Mouse (Mus musculus): Measurements from ENCODE around the gene Tecta. TPM values are rescaled to one million over a fixed set of nuclear protein-coding genes. Genes with fewer than 3 reads are reported as not detected.
A peak's percentile ranks its signal among the peaks of the same experiment; 100 is the strongest.

The Tecta gene
- 0.20 and 0.34 TPM in 2 replicates for polyA plus RNA-seq (2015; fragmentation: Nextera tagmentation; extraction: Ambion mirVana)

- no peaks in the 10 kb centered on the region for H3K9me3 ChIP-seq (ENCODE audit: control insufficient read depth, low read length)
- H3K4me1 ChIP-seq (replicated peaks; ENCODE audit: control insufficient read depth, insufficient read depth, low read length): peaks cover 16% of the 10 kb centered on the region
- no peak within 1 kb of the TSS for H3K4me3 ChIP-seq (replicated peaks; ENCODE audit: low read length)
- no peaks in the 10 kb centered on the region for H3K36me3 ChIP-seq (ENCODE audit: control insufficient read depth, insufficient read depth)
- H3K9ac ChIP-seq (replicated peaks; ENCODE audit: low read depth, low read length): no peak within 1 kb of the TSS; the same call in 1 of the 2 replicates
- 46% methylated on average over 6 of the region's 6 CpGs for WGBS
- no peaks in the 10 kb centered on the region for H3K27me3 ChIP-seq (replicated peaks; ENCODE audit: control insufficient read depth, insufficient read depth, low read length)
- no peak for ATAC-seq
- H3K4me2 ChIP-seq (ENCODE audit: low read length): no peak within 1 kb of the TSS
- no peak within 1 kb of the TSS for H3K27ac ChIP-seq (ENCODE audit: low read length)
Observed at GRCm38 (mm10) chr9:42399829-42400228, at the start of gene Tecta. Tecta (minus strand) TSS chr9:42399929.

- H3K36me3 ChIP-seq (ENCODE audit: control insufficient read depth, insufficient read depth): peaks cover 9% of the 10 kb centered on the region
- no peak overlapping the region for H3K4me2 ChIP-seq (ENCODE audit: low read length)
- H3K4me1 ChIP-seq (replicated peaks; ENCODE audit: control insufficient read depth, insufficient read depth, low read length): no peaks in the 10 kb centered on the region
- H3K4me3 ChIP-seq (replicated peaks; ENCODE audit: low read length): no peak overlapping the region
- H3K27me3 ChIP-seq (replicated peaks; ENCODE audit: control insufficient read depth, insufficient read depth, low read length): no peaks in the 10 kb centered on the region
- H3K9ac ChIP-seq (replicated peaks; ENCODE audit: low read depth, low read length): no peak overlapping the region
- H3K9me3 ChIP-seq (ENCODE audit: control insufficient read depth, low read length): no peaks in the 10 kb centered on the region
- 93% methylated on average over 6 of the region's 6 CpGs for WGBS
- no peak for ATAC-seq
- no peak overlapping the region for H3K27ac ChIP-seq (ENCODE audit: low read length)
Observed at GRCm38 (mm10) chr9:42449043-42449442, 49.3 kb upstream of the Tecta start.

- Histone ChIP-seq H3K9me3 (ENCODE audit: control insufficient read depth, low read length) (no peaks in the 10 kb centered on the region), H3K27me3 (replicated peaks; ENCODE audit: control insufficient read depth, insufficient read depth, low read length) (no peaks in the 10 kb centered on the region), H3K4me2 (ENCODE audit: low read length) (no peak overlapping the region), H3K9ac (replicated peaks; ENCODE audit: low read depth, low read length) (no peak overlapping the region), H3K4me3 (replicated peaks; ENCODE audit: low read length) (no peak overlapping the region), H3K27ac (ENCODE audit: low read length) (no peak overlapping the region), H3K36me3 (ENCODE audit: control insufficient read depth, insufficient read depth) (peaks cover 21% of the 10 kb centered on the region), H3K4me1 (replicated peaks; ENCODE audit: control insufficient read depth, insufficient read depth, low read length) (peaks cover 4% of the 10 kb centered on the region; the same call in 1 of the 2 replicates)
- ATAC-seq: no peak
- WGBS: 96% methylated on average over 8 of the region's 8 CpGs
Observed at GRCm38 (mm10) chr9:42442100-42442499, 42.4 kb upstream of the Tecta start.

- peaks cover 29% of the 10 kb centered on the region for H3K36me3 ChIP-seq (ENCODE audit: control insufficient read depth, insufficient read depth)
- no peak overlapping the region for H3K4me3 ChIP-seq (replicated peaks; ENCODE audit: low read length)
- no peaks in the 10 kb centered on the region for H3K9me3 ChIP-seq (ENCODE audit: control insufficient read depth, low read length)
- ATAC-seq: no peak
- no peak overlapping the region for H3K4me2 ChIP-seq (ENCODE audit: low read length)
- no peaks in the 10 kb centered on the region for H3K27me3 ChIP-seq (replicated peaks; ENCODE audit: control insufficient read depth, insufficient read depth, low read length)
- H3K9ac ChIP-seq (replicated peaks; ENCODE audit: low read depth, low read length): no peak overlapping the region
- H3K4me1 ChIP-seq (replicated peaks; ENCODE audit: control insufficient read depth, insufficient read depth, low read length): peaks cover 4% of the 10 kb centered on the region; the same call in 1 of the 2 replicates
- 100% methylated on average over 2 of the region's 2 CpGs for WGBS
- H3K27ac ChIP-seq (ENCODE audit: low read length): no peak overlapping the region
Observed at GRCm38 (mm10) chr9:42441234-42441633, 41.5 kb upstream of the Tecta start.

GRCm38 (mm10) chr9:42439446-42439845 lies 39.7 kb upstream of the Tecta start:
- Histone ChIP-seq H3K9ac (replicated peaks; ENCODE audit: low read depth, low read length) (no peak overlapping the region), H3K27me3 (replicated peaks; ENCODE audit: control insufficient read depth, insufficient read depth, low read length) (no peaks in the 10 kb centered on the region), H3K9me3 (ENCODE audit: control insufficient read depth, low read length) (no peaks in the 10 kb centered on the region), H3K4me2 (ENCODE audit: low read length) (no peak overlapping the region), H3K36me3 (ENCODE audit: control insufficient read depth, insufficient read depth) (peaks cover 29% of the 10 kb centered on the region), H3K4me3 (replicated peaks; ENCODE audit: low read length) (no peak overlapping the region), H3K27ac (ENCODE audit: low read length) (no peak overlapping the region), H3K4me1 (replicated peaks; ENCODE audit: control insufficient read depth, insufficient read depth, low read length) (peaks cover 4% of the 10 kb centered on the region; the same call in 1 of the 2 replicates)
- 10% methylated on average over 4 of the region's 4 CpGs for WGBS
- 0 out of 2 replicates have a peak, but pooled peaks have one; percentile 50 for ATAC-seq

- H3K4me2 ChIP-seq (ENCODE audit: low read length): no peak overlapping the region
- no peak overlapping the region for H3K27ac ChIP-seq (ENCODE audit: low read length)
- 98% methylated on average over 2 of the region's 2 CpGs for WGBS
- no peaks in the 10 kb centered on the region for H3K4me1 ChIP-seq (replicated peaks; ENCODE audit: control insufficient read depth, insufficient read depth, low read length)
- peaks cover 18% of the 10 kb centered on the region; the same call in 1 of the 2 replicates for H3K36me3 ChIP-seq (ENCODE audit: control insufficient read depth, insufficient read depth)
- H3K4me3 ChIP-seq (replicated peaks; ENCODE audit: low read length): no peak overlapping the region
- H3K9me3 ChIP-seq (ENCODE audit: control insufficient read depth, low read length): no peaks in the 10 kb centered on the region
- ATAC-seq: no peak
- H3K9ac ChIP-seq (replicated peaks; ENCODE audit: low read depth, low read length): no peak overlapping the region
- no peaks in the 10 kb centered on the region for H3K27me3 ChIP-seq (replicated peaks; ENCODE audit: control insufficient read depth, insufficient read depth, low read length)
Observed at GRCm38 (mm10) chr9:42432155-42432554, 32.4 kb upstream of the Tecta start.

DNA sequence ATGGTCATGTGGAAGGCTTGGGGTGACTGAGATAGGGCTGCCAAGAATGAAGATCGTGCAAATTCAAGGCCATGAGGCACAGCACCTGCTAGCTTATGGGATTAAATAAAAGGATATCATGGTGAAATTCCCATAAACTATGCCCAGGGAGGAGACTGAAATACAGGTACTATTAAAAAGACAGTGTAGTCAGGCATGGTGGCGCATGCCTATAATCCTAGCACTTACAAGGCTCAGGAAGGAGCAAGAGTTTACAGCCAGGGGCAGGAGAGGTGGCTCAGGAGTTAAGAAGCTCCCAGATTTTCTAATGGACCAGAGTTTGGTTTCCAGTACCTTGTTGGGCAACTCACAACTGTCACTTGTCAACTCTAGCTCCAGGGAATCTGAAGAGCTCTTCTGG lies 31.9 kb upstream of the Tecta start:
- H3K4me2 ChIP-seq (ENCODE audit: low read length): no peak overlapping the region
- no peak overlapping the region for H3K4me3 ChIP-seq (replicated peaks; ENCODE audit: low read length)
- 80% methylated on average over 2 of the region's 2 CpGs for WGBS
- no peaks in the 10 kb centered on the region for H3K9me3 ChIP-seq (ENCODE audit: control insufficient read depth, low read length)
- no peak for ATAC-seq
- no peaks in the 10 kb centered on the region for H3K27me3 ChIP-seq (replicated peaks; ENCODE audit: control insufficient read depth, insufficient read depth, low read length)
- no peak overlapping the region for H3K27ac ChIP-seq (ENCODE audit: low read length)
- H3K4me1 ChIP-seq (replicated peaks; ENCODE audit: control insufficient read depth, insufficient read depth, low read length): no peaks in the 10 kb centered on the region
- H3K9ac ChIP-seq (replicated peaks; ENCODE audit: low read depth, low read length): no peak overlapping the region
- peaks cover 13% of the 10 kb centered on the region; the same call in 1 of the 2 replicates for H3K36me3 ChIP-seq (ENCODE audit: control insufficient read depth, insufficient read depth)

GRCm38 (mm10) chr9:42428060-42428924 lies 28.6 kb upstream of the Tecta start:
- H3K4me2 ChIP-seq (ENCODE audit: low read length): no peak overlapping the region
- H3K27ac ChIP-seq (ENCODE audit: low read length): 0 out of 2 replicates have a peak overlapping the region, but pooled peaks have one; percentile 13
- H3K9me3 ChIP-seq (ENCODE audit: control insufficient read depth, low read length): no peaks in the 10 kb centered on the region
- no peak for ATAC-seq
- no peaks in the 10 kb centered on the region for H3K4me1 ChIP-seq (replicated peaks; ENCODE audit: control insufficient read depth, insufficient read depth, low read length)
- 0 out of 2 replicates have a peak, but pooled peaks cover 7% of the 10 kb centered on the region for H3K36me3 ChIP-seq (ENCODE audit: control insufficient read depth, insufficient read depth)
- H3K27me3 ChIP-seq (replicated peaks; ENCODE audit: control insufficient read depth, insufficient read depth, low read length): no peaks in the 10 kb centered on the region
- H3K4me3 ChIP-seq (replicated peaks; ENCODE audit: low read length): no peak overlapping the region
- no peak overlapping the region for H3K9ac ChIP-seq (replicated peaks; ENCODE audit: low read depth, low read length)
- 81% methylated on average over 12 of the region's 12 CpGs for WGBS

- no peak for ATAC-seq
- Histone ChIP-seq H3K4me1 (replicated peaks; ENCODE audit: control insufficient read depth, insufficient read depth, low read length) (no peaks in the 10 kb centered on the region), H3K4me3 (replicated peaks; ENCODE audit: low read length) (no peak overlapping the region), H3K36me3 (ENCODE audit: control insufficient read depth, insufficient read depth) (0 out of 2 replicates have a peak, but pooled peaks cover 7% of the 10 kb centered on the region), H3K9me3 (ENCODE audit: control insufficient read depth, low read length) (no peaks in the 10 kb centered on the region), H3K27me3 (replicated peaks; ENCODE audit: control insufficient read depth, insufficient read depth, low read length) (no peaks in the 10 kb centered on the region), H3K4me2 (ENCODE audit: low read length) (no peak overlapping the region), H3K9ac (replicated peaks; ENCODE audit: low read depth, low read length) (no peak overlapping the region), H3K27ac (ENCODE audit: low read length) (no peak overlapping the region)
- 47% methylated on average over 10 of the region's 10 CpGs for WGBS
Observed at GRCm38 (mm10) chr9:42426661-42427358, 27.1 kb upstream of the Tecta start.
